Mouse (Mus musculus) forebrain, embryonic 16.5 days (tissue): ENCODE data around the gene Gpr157. TPM values are rescaled to one million over a fixed set of nuclear protein-coding genes. Genes with fewer than 3 reads are reported as not detected.
"Not testable (repeated sequence)": the region's sequence is repeated elsewhere in the genome, so short reads cannot be mapped to it uniquely, and the experiment has no call there.

Experiments used
- ATAC-seq: fragments of 200-750 bp; cut with Nextera tagmentation; 2 replicates; pipeline ENCODE4 v1.8.0; 2017; ENCODE audit warnings: mild to moderate bottlenecking, moderate library complexity
- H3K27ac ChIP-seq: fragments of 300-500 bp; sonication (generic); 2 replicates; pipeline ENCODE4 v1.5.1; 2014; ENCODE audit warnings: low read length, control low read depth
- H3K27me3 ChIP-seq: fragments of 300-500 bp; sonication (generic); replicated peaks from 2 replicates; pipeline ENCODE4 v1.6.1; 2014; ENCODE audit warnings: low read length; ENCODE audit not compliant: control insufficient read depth, insufficient read depth
- H3K36me3 ChIP-seq: fragments of 300-500 bp; sonication (generic); 2 replicates; pipeline ENCODE4 v1.6.1; 2014; ENCODE audit not compliant: control insufficient read depth, insufficient read depth
- H3K4me1 ChIP-seq: fragments of 300-500 bp; sonication (generic); replicated peaks from 2 replicates; pipeline ENCODE4 v1.6.1; 2014; ENCODE audit warnings: low read length; ENCODE audit not compliant: control insufficient read depth, insufficient read depth
- H3K4me2 ChIP-seq: fragments of 300-500 bp; sonication (generic); 2 replicates; pipeline ENCODE4 v1.6.1; 2014; ENCODE audit warnings: mild to moderate bottlenecking, low read length, control low read depth
- H3K4me3 ChIP-seq: fragments of 300-500 bp; sonication (generic); replicated peaks from 2 replicates; pipeline ENCODE4 v1.5.1; 2014; ENCODE audit warnings: mild to moderate bottlenecking, low read length, control low read depth
- H3K9ac ChIP-seq: fragments of 300-500 bp; sonication (generic); replicated peaks from 2 replicates; pipeline ENCODE4 v1.6.1; 2014; ENCODE audit warnings: low read depth, low read length, control low read depth
- H3K9me3 ChIP-seq: fragments of 300-500 bp; sonication (generic); 2 replicates; pipeline ENCODE4 v1.6.1; 2016; ENCODE audit warnings: low read length; ENCODE audit not compliant: control insufficient read depth
- WGBS: fragments of 180-500 bp; shearing (Covaris S2); extraction: QIAGEN DNeasy Blood & Tissue Kit; methylation state at CpG from one replicate; pipeline ENCODE4 v1.1.7; 2014; 5-methylcytosine and 5-hydroxymethylcytosine counted together
- polyA plus RNA-seq: library from polyadenylated mRNA; unstranded; fragments of >200 nt; fragmentation: Nextera tagmentation; extraction: Ambion mirVana; gene quantifications from 2 replicates; pipeline ENCODE4 v1.2.1, GENCODE M21; 2015

Gene Gpr157
- 0.14 and 0.25 TPM in 2 replicates for polyA plus RNA-seq

GRCm38 (mm10) chr4:150087161-150087889 lies at the start of gene Gpr157:
TSS of gene Gpr157 (plus strand) at chr4:150087365.
- peaks cover 17% of the 10 kb centered on the region for H3K27me3 ChIP-seq
- H3K4me1 ChIP-seq, result peaks cover 10% of the 10 kb centered on the region
- H3K36me3 ChIP-seq, result no peaks in the 10 kb centered on the region
- H3K9me3 ChIP-seq, result no peaks in the 10 kb centered on the region; the same call in 1 of the 2 replicates
- H3K27ac ChIP-seq, result no peak within 1 kb of the TSS; the same call in 1 of the 2 replicates
- H3K4me2 ChIP-seq, result peak within 1 kb of the TSS; percentile 99
- peak; percentile 97 for ATAC-seq
- WGBS, result 0% methylated on average over 55 of the region's 56 CpGs
- H3K9ac ChIP-seq, result peak within 1 kb of the TSS; percentile 66
- H3K4me3 ChIP-seq, result peak within 1 kb of the TSS; percentile 58

GRCm38 (mm10) chr4:150038533-150038932 lies 48.6 kb upstream of the Gpr157 start:
- ATAC-seq, result no peak
- peaks cover 19% of the 10 kb centered on the region for H3K27me3 ChIP-seq

GRCm38 (mm10) chr4:150040003-150040581 lies 47.1 kb upstream of the Gpr157 start:
- Histone ChIP-seq H3K9ac (no peak overlapping the region), H3K9me3 (no peaks in the 10 kb centered on the region), H3K27me3 (peaks cover 6% of the 10 kb centered on the region; the same call in 1 of the 2 replicates), H3K4me2 (no peak overlapping the region), H3K27ac (no peak overlapping the region), H3K36me3 (no peaks in the 10 kb centered on the region), H3K4me3 (no peak overlapping the region), H3K4me1 (no peaks in the 10 kb centered on the region)
- WGBS, result 81% methylated on average over 9 of the region's 9 CpGs
- no peak for ATAC-seq

More at GRCm38 (mm10) chr4:150038533-150038932, 48.6 kb upstream of the Gpr157 start:
- Histone ChIP-seq H3K27ac (no peak overlapping the region), H3K4me2 (no peak overlapping the region), H3K4me1 (no peaks in the 10 kb centered on the region), H3K4me3 (no peak overlapping the region), H3K36me3 (no peaks in the 10 kb centered on the region), H3K9me3 (no peaks in the 10 kb centered on the region), H3K9ac (no peak overlapping the region)
- 91% methylated on average over 7 of the region's 7 CpGs for WGBS

- H3K9ac ChIP-seq, H3K36me3 ChIP-seq, ATAC-seq, H3K27ac ChIP-seq, H3K4me3 ChIP-seq, H3K27me3 ChIP-seq, H3K9me3 ChIP-seq, H3K4me2 ChIP-seq, H3K4me1 ChIP-seq: not testable (repeated sequence)
- 55% methylated on average over 1 of the region's 1 CpGs for WGBS
These were observed 46.3 kb upstream of the Gpr157 start for GRCm38 (mm10) chr4:150040856-150041255.

DNA sequence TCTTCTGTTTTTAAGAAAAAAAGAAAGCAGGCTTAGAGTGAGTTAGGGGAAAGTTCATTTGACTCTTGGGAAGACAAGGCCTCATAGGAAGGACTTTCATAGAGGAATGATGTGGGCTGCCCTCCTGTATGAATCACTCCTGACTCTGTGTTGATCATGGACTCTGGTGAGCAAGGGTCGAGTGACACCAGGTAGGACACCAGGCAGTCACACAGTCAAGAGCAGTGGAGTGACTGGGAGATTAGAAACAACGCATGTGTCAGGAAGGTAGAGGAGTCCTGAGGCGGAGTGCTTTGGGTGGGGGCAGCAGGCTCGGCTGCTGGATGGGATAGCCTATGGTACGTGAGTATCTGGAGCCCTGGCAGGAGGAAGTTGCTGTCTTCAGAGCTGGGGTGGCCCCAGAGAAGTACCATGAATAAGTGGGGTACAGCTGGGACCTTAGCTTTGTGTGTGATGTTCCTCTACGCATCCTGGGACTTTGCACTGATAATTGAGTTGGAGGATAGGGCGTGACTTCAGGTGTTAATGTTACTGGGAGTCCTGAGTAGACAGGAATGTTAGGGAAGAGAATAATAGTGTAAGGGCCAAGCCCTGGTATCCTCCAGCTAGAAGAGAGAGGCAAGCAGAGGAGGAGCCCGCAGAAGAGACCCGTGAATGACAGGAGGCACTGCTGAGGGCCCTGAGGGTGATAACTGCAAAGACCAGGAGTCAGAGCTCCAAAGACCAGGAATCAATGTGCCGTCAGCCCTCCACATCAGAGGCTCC lies 45.6 kb upstream of the Gpr157 start:
- Histone ChIP-seq H3K27me3 (no peaks in the 10 kb centered on the region), H3K9me3 (no peaks in the 10 kb centered on the region), H3K9ac (no peak overlapping the region), H3K36me3 (no peaks in the 10 kb centered on the region), H3K4me1 (no peaks in the 10 kb centered on the region), H3K4me2 (no peak overlapping the region), H3K4me3 (no peak overlapping the region), H3K27ac (no peak overlapping the region)
- ATAC-seq, result no peak
- WGBS, result 83% methylated on average over 10 of the region's 10 CpGs

- WGBS, result 95% methylated on average over 9 of the region's 9 CpGs
- peaks cover 12% of the 10 kb centered on the region for H3K27me3 ChIP-seq
- no peak overlapping the region for H3K9ac ChIP-seq
- no peak overlapping the region for H3K4me2 ChIP-seq
- H3K27ac ChIP-seq, result no peak overlapping the region
- H3K4me1 ChIP-seq, result peaks cover 11% of the 10 kb centered on the region
- ATAC-seq, result no peak
- no peaks in the 10 kb centered on the region for H3K9me3 ChIP-seq
- H3K36me3 ChIP-seq, result no peaks in the 10 kb centered on the region
- no peak overlapping the region for H3K4me3 ChIP-seq
These were observed 43.6 kb upstream of the Gpr157 start for GRCm38 (mm10) chr4:150043591-150043990.

- Histone ChIP-seq H3K9ac (0 out of 2 replicates have a peak overlapping the region, but pooled peaks have one; percentile 5), H3K27ac (no peak overlapping the region), H3K27me3 (peaks cover 31% of the 10 kb centered on the region), H3K4me3 (peak overlapping the region; percentile 45), H3K9me3 (no peaks in the 10 kb centered on the region), H3K36me3 (no peaks in the 10 kb centered on the region), H3K4me1 (peaks cover 17% of the 10 kb centered on the region), H3K4me2 (peak overlapping the region; percentile 93)
- peak; percentile 40; the same call in 1 of the 2 replicates for ATAC-seq
- WGBS, result under 1% methylated on average over 20 of the region's 20 CpGs
These were observed 39.1 kb upstream of the Gpr157 start for GRCm38 (mm10) chr4:150048038-150048437.

GRCm38 (mm10) chr4:150048478-150049156 lies 38.5 kb upstream of the Gpr157 start:
- 1% methylated on average over 49 of the region's 49 CpGs for WGBS
- Histone ChIP-seq H3K4me2 (peak overlapping the region; percentile 93), H3K36me3 (no peaks in the 10 kb centered on the region), H3K27ac (no peak overlapping the region), H3K9ac (peak overlapping the region; percentile 42), H3K4me1 (peaks cover 17% of the 10 kb centered on the region), H3K4me3 (peak overlapping the region; percentile 45), H3K9me3 (no peaks in the 10 kb centered on the region), H3K27me3 (peaks cover 31% of the 10 kb centered on the region)
- ATAC-seq, result no peak

DNA sequence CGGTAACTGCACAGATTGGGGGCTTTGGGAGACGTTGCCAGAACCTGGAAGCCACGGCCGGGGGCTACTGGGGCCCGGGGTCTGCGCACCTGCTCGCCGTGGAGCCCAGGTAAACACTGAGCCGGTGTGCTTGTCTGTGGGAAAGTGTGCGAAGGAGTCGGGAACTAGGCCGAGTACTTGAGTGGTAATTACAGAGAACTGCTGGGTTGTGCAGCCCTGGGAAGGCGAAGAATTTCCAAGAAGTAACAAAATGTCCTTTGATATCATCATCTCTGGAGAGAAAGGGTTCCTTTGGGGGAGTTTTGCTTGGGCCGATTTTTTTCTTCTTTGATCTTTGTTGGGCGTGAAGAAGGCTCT lies 38.0 kb upstream of the Gpr157 start:
- Histone ChIP-seq H3K4me1 (peaks cover 17% of the 10 kb centered on the region), H3K9ac (no peak overlapping the region), H3K27me3 (peaks cover 31% of the 10 kb centered on the region), H3K27ac (no peak overlapping the region), H3K9me3 (no peaks in the 10 kb centered on the region), H3K36me3 (no peaks in the 10 kb centered on the region), H3K4me3 (peak overlapping the region; percentile 45), H3K4me2 (peak overlapping the region; percentile 93)
- ATAC-seq, result no peak
- whole genome bisulfite sequencing, result 24% methylated on average over 15 of the region's 15 CpGs
